Mouse (Mus musculus): Measurements from ENCODE around the gene Commd1. TPM values are rescaled to one million over a fixed set of nuclear protein-coding genes. Genes with fewer than 3 reads are reported as not detected.

Gene Commd1
- total RNA-seq, 1 experiment from 2014 or later = 52.9 TPM

GRCm38 (mm10) chr11:22990393-22991126, 8.4 kb upstream of the Commd1 start, which contains the start of gene Cct4:
TSS of gene Cct4 (plus strand) at chr11:22990519.
- ATAC-seq (replicated peaks; ENCODE audit: low read depth, poor library complexity, severe bottlenecking) = peak; percentile 91

GRCm38 (mm10) chr11:22989786-22990185, 7.6 kb upstream of the Commd1 start:
- no peak; the same call in 1 of the 2 replicates for ATAC-seq (replicated peaks; ENCODE audit: low read depth, poor library complexity, severe bottlenecking)

GRCm38 (mm10) chr11:22987357-22987756, 5.2 kb upstream of the Commd1 start:
- ATAC-seq (replicated peaks; ENCODE audit: low read depth, poor library complexity, severe bottlenecking) = 0 out of 2 replicates have a peak, but pooled peaks have one; percentile 27

- no peak for ATAC-seq (replicated peaks; ENCODE audit: low read depth, poor library complexity, severe bottlenecking)
These were observed 3.3 kb upstream of the Commd1 start for GRCm38 (mm10) chr11:22985510-22985909.

GRCm38 (mm10) chr11:22982846-22983245, 664 bp upstream of the Commd1 start:
- no peak for ATAC-seq (replicated peaks; ENCODE audit: low read depth, poor library complexity, severe bottlenecking)

- ATAC-seq (replicated peaks; ENCODE audit: low read depth, poor library complexity, severe bottlenecking) = peak; percentile 24
These were observed 635 bp downstream of the Commd1 start for GRCm38 (mm10) chr11:22981543-22981950.

GRCm38 (mm10) chr11:22981041-22981440, 1.1 kb downstream of the Commd1 start:
- ATAC-seq (replicated peaks; ENCODE audit: low read depth, poor library complexity, severe bottlenecking) = no peak

GRCm38 (mm10) chr11:22979221-22979620, 3.0 kb downstream of the Commd1 start:
- no peak for ATAC-seq (replicated peaks; ENCODE audit: low read depth, poor library complexity, severe bottlenecking)

- ATAC-seq (replicated peaks; ENCODE audit: low read depth, poor library complexity, severe bottlenecking) = no peak
These were observed 3.5 kb downstream of the Commd1 start for GRCm38 (mm10) chr11:22978711-22979110.

GRCm38 (mm10) chr11:22978215-22978614, 4.0 kb downstream of the Commd1 start:
- no peak for ATAC-seq (replicated peaks; ENCODE audit: low read depth, poor library complexity, severe bottlenecking)

GRCm38 (mm10) chr11:22973599-22973998, 8.6 kb downstream of the Commd1 start:
- no peak for ATAC-seq (replicated peaks; ENCODE audit: low read depth, poor library complexity, severe bottlenecking)

GRCm38 (mm10) chr11:22972746-22973526, 9.2 kb downstream of the Commd1 start:
- peak; percentile 55 for ATAC-seq (replicated peaks; ENCODE audit: low read depth, poor library complexity, severe bottlenecking)

GRCm38 (mm10) chr11:22971835-22972709, 10.1 kb downstream of the Commd1 start, which contains the start of gene Zrsr1:
TSS of gene Zrsr1 (plus strand) at chr11:22972005.
- peak; percentile 68 for ATAC-seq (replicated peaks; ENCODE audit: low read depth, poor library complexity, severe bottlenecking)

GRCm38 (mm10) chr11:22970546-22970945, 11.6 kb downstream of the Commd1 start:
- ATAC-seq (replicated peaks; ENCODE audit: low read depth, poor library complexity, severe bottlenecking) = no peak

- ATAC-seq (replicated peaks; ENCODE audit: low read depth, poor library complexity, severe bottlenecking) = peak; percentile 40; the same call in 1 of the 2 replicates
These were observed 12.7 kb downstream of the Commd1 start for GRCm38 (mm10) chr11:22969486-22969885.

GRCm38 (mm10) chr11:22965503-22965902, 16.7 kb downstream of the Commd1 start:
- 0 out of 2 replicates have a peak, but pooled peaks have one; percentile 21 for ATAC-seq (replicated peaks; ENCODE audit: low read depth, poor library complexity, severe bottlenecking)

- no peak for ATAC-seq (replicated peaks; ENCODE audit: low read depth, poor library complexity, severe bottlenecking)
These were observed 17.8 kb downstream of the Commd1 start for GRCm38 (mm10) chr11:22964401-22964800.

- ATAC-seq (replicated peaks; ENCODE audit: low read depth, poor library complexity, severe bottlenecking) = peak; percentile 29; the same call in 1 of the 2 replicates
These were observed 20.1 kb downstream of the Commd1 start for GRCm38 (mm10) chr11:22962101-22962500.

GRCm38 (mm10) chr11:22957791-22958374, 24.3 kb downstream of the Commd1 start:
- no peak for ATAC-seq (replicated peaks; ENCODE audit: low read depth, poor library complexity, severe bottlenecking)

GRCm38 (mm10) chr11:22956830-22957229, 25.4 kb downstream of the Commd1 start:
- ATAC-seq (replicated peaks; ENCODE audit: low read depth, poor library complexity, severe bottlenecking) = peak; percentile 94
